Mouse (Mus musculus): ENCODE measurements around the gene Dgcr2. TPM values are rescaled to one million over a fixed set of nuclear protein-coding genes. Genes with fewer than 3 reads are reported as not detected.

Dgcr2 gene
- polyA plus RNA-seq, 1 experiment from 2014 or later = 47.9 TPM

DNA sequence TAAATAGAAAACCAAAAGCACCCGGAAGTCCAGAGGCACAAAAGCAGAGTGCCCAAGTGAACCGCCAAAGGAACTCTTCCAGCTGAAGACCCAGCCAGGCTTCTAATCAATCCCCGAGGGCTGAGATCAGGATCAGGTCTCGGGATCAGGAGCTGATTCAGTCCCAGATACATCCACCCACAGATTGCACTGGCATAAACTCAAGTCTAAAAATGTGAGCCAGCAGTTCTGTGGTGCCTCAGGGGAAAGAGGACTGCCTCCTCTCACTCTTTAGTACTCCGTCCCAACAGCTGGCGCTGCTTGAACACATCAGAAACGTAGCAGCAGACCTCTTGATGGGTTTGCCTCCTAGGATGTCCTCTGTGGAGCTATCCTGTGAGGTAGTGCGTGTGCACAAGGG is 81.8 kb downstream of the Dgcr2 start:
- Histone ChIP-seq H3K36me3 (ENCODE audit: control insufficient read depth, insufficient read depth, low read length) (no peaks in the 10 kb centered on the region), H3K9ac (ENCODE audit: low read depth, low read length) (no peak overlapping the region), H3K27ac (ENCODE audit: low read depth, low read length) (no peak overlapping the region), H3K4me3 (ENCODE audit: low read depth, low read length) (no peak overlapping the region), H3K4me1 (replicated peaks; ENCODE audit: control insufficient read depth, insufficient read depth, low read length) (peaks cover 11% of the 10 kb centered on the region), H3K27me3 (replicated peaks; ENCODE audit: control insufficient read depth, insufficient read depth, low read length) (peaks cover 43% of the 10 kb centered on the region), H3K4me2 (peak overlapping the region; percentile 84; the same call in 1 of the 2 replicates), H3K9me3 (ENCODE audit: control insufficient read depth, low read length) (no peaks in the 10 kb centered on the region)
- ATAC-seq (replicated peaks; ENCODE audit: low FRiP score) = no peak
- DNase-seq (ENCODE audit: low spot score) = no peak
- 83% methylated on average over 8 of the region's 8 CpGs for WGBS

- Histone ChIP-seq H3K4me3 (ENCODE audit: low read depth, low read length) (peak overlapping the region; percentile 52), H3K27ac (ENCODE audit: low read depth, low read length) (no peak overlapping the region), H3K9ac (ENCODE audit: low read depth, low read length) (peak overlapping the region; percentile 64), H3K27me3 (replicated peaks; ENCODE audit: control insufficient read depth, insufficient read depth, low read length) (peaks cover 43% of the 10 kb centered on the region), H3K9me3 (ENCODE audit: control insufficient read depth, low read length) (no peaks in the 10 kb centered on the region), H3K36me3 (ENCODE audit: control insufficient read depth, insufficient read depth, low read length) (no peaks in the 10 kb centered on the region), H3K4me1 (replicated peaks; ENCODE audit: control insufficient read depth, insufficient read depth, low read length) (peaks cover 11% of the 10 kb centered on the region), H3K4me2 (peak overlapping the region; percentile 84)
- 2% methylated on average over 63 of the region's 63 CpGs for WGBS
- peak; percentile 84 for DNase-seq (ENCODE audit: low spot score)
- peak; percentile 80 for ATAC-seq (replicated peaks; ENCODE audit: low FRiP score)
Observed at GRCm38 (mm10) chr16:17815411-17816402, 82.7 kb downstream of the Dgcr2 start.

DNA sequence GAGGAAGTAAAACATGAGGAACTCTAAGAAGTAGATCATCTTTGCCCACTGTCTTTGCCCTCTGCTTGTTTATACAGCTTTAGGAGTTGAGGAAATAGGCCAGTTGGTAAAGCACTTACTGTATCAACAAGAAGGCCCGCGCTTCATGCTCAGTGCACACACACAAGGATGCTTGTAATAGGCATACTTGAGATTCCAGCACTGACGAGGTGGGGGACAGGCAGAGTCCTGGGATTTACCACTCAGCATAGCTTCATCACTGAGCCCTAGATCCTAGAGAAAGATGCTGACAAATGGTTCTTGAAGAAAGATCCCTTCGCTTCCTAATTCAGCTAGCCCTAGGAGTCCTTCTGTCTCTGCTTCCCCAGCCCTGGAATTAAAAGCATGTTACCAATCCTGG is 85.2 kb downstream of the Dgcr2 start:
- Histone ChIP-seq H3K9me3 (ENCODE audit: control insufficient read depth, low read length) (no peaks in the 10 kb centered on the region), H3K27ac (ENCODE audit: low read depth, low read length) (no peak overlapping the region), H3K27me3 (replicated peaks; ENCODE audit: control insufficient read depth, insufficient read depth, low read length) (peaks cover 60% of the 10 kb centered on the region), H3K4me3 (ENCODE audit: low read depth, low read length) (no peak overlapping the region), H3K36me3 (ENCODE audit: control insufficient read depth, insufficient read depth, low read length) (no peaks in the 10 kb centered on the region), H3K4me1 (replicated peaks; ENCODE audit: control insufficient read depth, insufficient read depth, low read length) (peaks cover 11% of the 10 kb centered on the region), H3K9ac (ENCODE audit: low read depth, low read length) (no peak overlapping the region), H3K4me2 (no peak overlapping the region)
- no peak for ATAC-seq (replicated peaks; ENCODE audit: low FRiP score)
- DNase-seq (ENCODE audit: low spot score) = no peak
- WGBS = 56% methylated on average over 4 of the region's 4 CpGs

- peaks cover 64% of the 10 kb centered on the region for H3K27me3 ChIP-seq (replicated peaks; ENCODE audit: control insufficient read depth, insufficient read depth, low read length)
- H3K36me3 ChIP-seq (ENCODE audit: control insufficient read depth, insufficient read depth, low read length) = no peaks in the 10 kb centered on the region
- no peak overlapping the region for H3K9ac ChIP-seq (ENCODE audit: low read depth, low read length)
- peaks cover 15% of the 10 kb centered on the region for H3K4me1 ChIP-seq (replicated peaks; ENCODE audit: control insufficient read depth, insufficient read depth, low read length)
- H3K4me2 ChIP-seq = no peak overlapping the region
- H3K4me3 ChIP-seq (ENCODE audit: low read depth, low read length) = no peak overlapping the region
- H3K9me3 ChIP-seq (ENCODE audit: control insufficient read depth, low read length) = no peaks in the 10 kb centered on the region
- ATAC-seq (replicated peaks; ENCODE audit: low FRiP score) = no peak
- no peak for DNase-seq (ENCODE audit: low spot score)
- 7% methylated on average over 5 of the region's 5 CpGs for WGBS
- H3K27ac ChIP-seq (ENCODE audit: low read depth, low read length) = no peak overlapping the region
Observed at GRCm38 (mm10) chr16:17812120-17812519, 86.2 kb downstream of the Dgcr2 start.

DNA sequence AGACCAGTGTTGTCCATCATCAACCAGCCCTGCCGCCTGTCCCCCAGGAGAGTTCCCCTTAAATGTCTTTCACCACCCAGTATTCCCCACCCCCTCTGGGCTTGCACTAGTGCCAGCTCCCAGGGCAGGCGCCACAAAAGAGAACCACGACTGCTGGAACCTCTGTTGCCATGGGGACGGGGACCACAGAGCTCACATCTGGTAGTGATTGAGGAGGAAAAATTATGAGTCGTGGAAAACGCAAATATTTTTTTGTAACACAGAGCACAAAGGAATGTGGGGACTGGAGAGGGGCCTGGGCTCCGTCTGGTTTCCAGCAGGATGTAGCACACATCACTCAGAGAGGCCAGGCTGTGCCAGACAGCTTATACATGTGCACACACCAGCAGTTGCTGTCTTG is 88.7 kb downstream of the Dgcr2 start:
- H3K9me3 ChIP-seq (ENCODE audit: control insufficient read depth, low read length) = no peaks in the 10 kb centered on the region
- no peak overlapping the region for H3K4me2 ChIP-seq
- no peak for DNase-seq (ENCODE audit: low spot score)
- H3K27me3 ChIP-seq (replicated peaks; ENCODE audit: control insufficient read depth, insufficient read depth, low read length) = peaks cover 68% of the 10 kb centered on the region
- ATAC-seq (replicated peaks; ENCODE audit: low FRiP score) = no peak
- 36% methylated on average over 7 of the region's 7 CpGs for WGBS
- no peaks in the 10 kb centered on the region for H3K36me3 ChIP-seq (ENCODE audit: control insufficient read depth, insufficient read depth, low read length)
- peak overlapping the region; percentile 49 for H3K27ac ChIP-seq (ENCODE audit: low read depth, low read length)
- peaks cover 13% of the 10 kb centered on the region for H3K4me1 ChIP-seq (replicated peaks; ENCODE audit: control insufficient read depth, insufficient read depth, low read length)
- no peak overlapping the region for H3K9ac ChIP-seq (ENCODE audit: low read depth, low read length)
- no peak overlapping the region for H3K4me3 ChIP-seq (ENCODE audit: low read depth, low read length)

GRCm38 (mm10) chr16:17809125-17809524 is 89.2 kb downstream of the Dgcr2 start:
- ATAC-seq (replicated peaks; ENCODE audit: low FRiP score) (no peak), DNase-seq (ENCODE audit: low spot score) (no peak)
- no peaks in the 10 kb centered on the region for H3K9me3 ChIP-seq (ENCODE audit: control insufficient read depth, low read length)
- no peak overlapping the region for H3K4me3 ChIP-seq (ENCODE audit: low read depth, low read length)
- peaks cover 19% of the 10 kb centered on the region for H3K4me1 ChIP-seq (replicated peaks; ENCODE audit: control insufficient read depth, insufficient read depth, low read length)
- 71% methylated on average over 4 of the region's 4 CpGs for WGBS
- no peak overlapping the region for H3K4me2 ChIP-seq
- H3K9ac ChIP-seq (ENCODE audit: low read depth, low read length) = no peak overlapping the region
- H3K27me3 ChIP-seq (replicated peaks; ENCODE audit: control insufficient read depth, insufficient read depth, low read length) = peaks cover 70% of the 10 kb centered on the region
- H3K27ac ChIP-seq (ENCODE audit: low read depth, low read length) = peak overlapping the region; percentile 49
- no peaks in the 10 kb centered on the region for H3K36me3 ChIP-seq (ENCODE audit: control insufficient read depth, insufficient read depth, low read length)

DNA sequence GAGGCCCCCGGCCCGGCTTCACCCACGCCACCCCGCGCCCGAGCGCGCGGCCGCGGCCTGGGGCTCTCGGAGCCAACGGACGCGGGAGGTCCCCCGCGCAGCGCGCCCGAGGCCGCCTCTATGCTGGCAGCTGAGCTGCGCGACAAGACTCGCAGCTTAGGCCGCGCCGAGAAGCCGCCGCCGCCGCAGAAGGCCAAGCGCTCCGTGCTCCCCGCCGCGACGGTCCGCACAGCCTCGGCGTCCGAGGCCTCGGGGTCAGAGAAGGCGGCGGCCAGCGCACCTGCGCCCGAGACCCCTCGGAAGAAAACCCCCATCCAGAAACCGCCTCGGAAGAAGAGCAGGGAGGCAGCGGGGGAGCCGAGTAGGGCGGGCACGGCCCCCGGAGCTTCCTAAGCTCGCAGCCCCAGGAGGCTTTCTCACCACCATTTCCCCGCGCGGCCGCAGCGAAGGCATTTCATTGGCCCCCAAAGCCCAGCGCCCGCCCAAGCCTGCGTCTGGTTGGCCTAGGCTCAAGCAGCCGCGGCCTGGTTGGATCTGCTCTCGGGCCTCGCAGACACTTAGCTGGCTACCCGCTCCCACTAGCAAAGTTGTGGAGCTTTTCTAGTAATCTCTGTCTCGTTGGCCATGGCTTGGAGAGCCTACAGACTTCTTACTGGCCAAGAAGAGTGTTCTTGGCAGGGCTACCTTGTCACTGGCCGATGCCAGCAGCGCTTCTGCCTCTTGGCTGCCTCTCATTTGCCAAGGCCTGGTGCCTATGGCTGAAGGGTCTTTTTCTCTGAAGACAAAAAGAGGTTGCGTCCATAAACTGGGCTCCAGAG is 91.0 kb downstream of the Dgcr2 start:
- H3K27ac ChIP-seq (ENCODE audit: low read depth, low read length) = no peak overlapping the region

GRCm38 (mm10) chr16:17806581-17807191 is 91.7 kb downstream of the Dgcr2 start:
- Histone ChIP-seq H3K4me3 (ENCODE audit: low read depth, low read length) (peak overlapping the region; percentile 46), H3K9me3 (ENCODE audit: control insufficient read depth, low read length) (no peaks in the 10 kb centered on the region), H3K9ac (ENCODE audit: low read depth, low read length) (peak overlapping the region; percentile 67), H3K27ac (ENCODE audit: low read depth, low read length) (no peak overlapping the region), H3K27me3 (replicated peaks; ENCODE audit: control insufficient read depth, insufficient read depth, low read length) (peaks cover 92% of the 10 kb centered on the region), H3K36me3 (ENCODE audit: control insufficient read depth, insufficient read depth, low read length) (no peaks in the 10 kb centered on the region), H3K4me2 (peak overlapping the region; percentile 79), H3K4me1 (replicated peaks; ENCODE audit: control insufficient read depth, insufficient read depth, low read length) (peaks cover 36% of the 10 kb centered on the region)
- DNase-seq (ENCODE audit: low spot score) (peak; percentile 66), ATAC-seq (replicated peaks; ENCODE audit: low FRiP score) (no peak)
- WGBS = 5% methylated on average over 49 of the region's 50 CpGs

More for the DNA sequence above, 91.0 kb downstream of the Dgcr2 start:
- Histone ChIP-seq H3K9me3 (ENCODE audit: control insufficient read depth, low read length) (no peaks in the 10 kb centered on the region), H3K27me3 (replicated peaks; ENCODE audit: control insufficient read depth, insufficient read depth, low read length) (peaks cover 85% of the 10 kb centered on the region), H3K4me2 (peak overlapping the region; percentile 79), H3K4me1 (replicated peaks; ENCODE audit: control insufficient read depth, insufficient read depth, low read length) (peaks cover 36% of the 10 kb centered on the region), H3K9ac (ENCODE audit: low read depth, low read length) (peak overlapping the region; percentile 67), H3K4me3 (ENCODE audit: low read depth, low read length) (peak overlapping the region; percentile 46), H3K36me3 (ENCODE audit: control insufficient read depth, insufficient read depth, low read length) (no peaks in the 10 kb centered on the region)
- peak; percentile 85 for DNase-seq (ENCODE audit: low spot score)
- peak; percentile 81 for ATAC-seq (replicated peaks; ENCODE audit: low FRiP score)
- WGBS = 3% methylated on average over 73 of the region's 73 CpGs

All from liver, embryonic 11.5 days (tissue).